Mouse (Mus musculus): ENCODE data around the gene Ifnk. TPM values are rescaled to one million over a fixed set of nuclear protein-coding genes. Genes with fewer than 3 reads are reported as not detected.

Gene Ifnk
- 0.46 and 0.60 TPM in 2 replicates for polyA plus RNA-seq (2016; fragmentation: Nextera tagmentation; extraction: Ambion mirVana)

GRCm38 (mm10) chr4:35151756-35152155 is at the start of gene Ifnk:
Gene Ifnk (plus strand): TSS chr4:35152056.
- Histone ChIP-seq H3K4me3 (no peak within 1 kb of the TSS), H3K36me3 (no peaks in the 10 kb centered on the region), H3K4me2 (replicated peaks) (no peak within 1 kb of the TSS), H3K27me3 (peaks cover 6% of the 10 kb centered on the region), H3K4me1 (peaks cover 19% of the 10 kb centered on the region), H3K27ac (replicated peaks) (no peak within 1 kb of the TSS), H3K9ac (replicated peaks) (no peak within 1 kb of the TSS), H3K9me3 (no peaks in the 10 kb centered on the region)
- WGBS: 85% methylated on average over 4 of the region's 4 CpGs
- no peak for ATAC-seq (ENCODE audit: low FRiP score, low read depth)

DNA sequence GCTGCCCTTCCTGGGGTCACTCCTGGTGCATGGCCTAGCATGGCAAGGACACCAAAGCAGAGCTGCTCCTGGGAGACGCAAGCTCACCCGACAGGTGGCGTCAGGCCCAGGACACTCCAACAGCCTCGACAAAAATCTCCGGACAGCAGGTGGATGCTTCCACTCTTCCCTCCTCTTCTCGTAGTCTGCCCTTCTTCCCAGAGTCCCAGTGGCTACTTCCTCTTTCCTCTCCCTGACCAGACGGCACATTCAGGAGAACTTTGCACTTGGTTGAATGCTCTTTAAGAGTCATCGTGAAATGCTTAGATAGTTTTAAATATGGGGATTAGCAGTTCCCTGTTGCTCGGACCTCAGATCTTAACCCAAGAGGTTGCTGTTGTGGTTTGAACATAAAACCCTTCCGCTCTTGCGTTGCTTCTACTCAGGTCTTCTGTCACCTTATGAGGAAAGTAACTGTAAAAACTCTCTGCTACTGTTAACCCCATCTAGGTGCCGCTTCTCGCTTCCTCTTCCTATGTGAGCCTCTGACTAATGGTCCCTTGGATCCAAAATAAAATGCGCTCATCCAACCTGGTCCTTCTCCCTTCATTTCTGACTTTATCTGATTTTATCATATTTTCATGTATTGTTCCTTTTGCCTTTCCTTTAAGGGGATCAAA is 46.6 kb upstream of the Ifnk start:
- Histone ChIP-seq H3K4me1 (peaks cover 8% of the 10 kb centered on the region), H3K27ac (replicated peaks) (no peak overlapping the region), H3K36me3 (no peaks in the 10 kb centered on the region), H3K9ac (replicated peaks) (no peak overlapping the region), H3K27me3 (peaks cover 5% of the 10 kb centered on the region; the same call in 1 of the 2 replicates), H3K4me2 (replicated peaks) (no peak overlapping the region), H3K4me3 (no peak overlapping the region), H3K9me3 (no peaks in the 10 kb centered on the region)
- 69% methylated on average over 14 of the region's 14 CpGs for WGBS
- ATAC-seq (ENCODE audit: low FRiP score, low read depth): no peak

- H3K36me3 ChIP-seq: peaks cover 9% of the 10 kb centered on the region; the same call in 1 of the 2 replicates
- ATAC-seq (ENCODE audit: low FRiP score, low read depth): no peak
- H3K9ac ChIP-seq (replicated peaks): no peak overlapping the region
- H3K4me3 ChIP-seq: no peak overlapping the region
- H3K4me2 ChIP-seq (replicated peaks): no peak overlapping the region
- peaks cover 21% of the 10 kb centered on the region for H3K4me1 ChIP-seq
- H3K27me3 ChIP-seq: no peaks in the 10 kb centered on the region
- WGBS: 94% methylated on average over 4 of the region's 4 CpGs
- no peak overlapping the region for H3K27ac ChIP-seq (replicated peaks)
- no peaks in the 10 kb centered on the region for H3K9me3 ChIP-seq
These were observed 39.4 kb upstream of the Ifnk start for GRCm38 (mm10) chr4:35112452-35112851.

DNA sequence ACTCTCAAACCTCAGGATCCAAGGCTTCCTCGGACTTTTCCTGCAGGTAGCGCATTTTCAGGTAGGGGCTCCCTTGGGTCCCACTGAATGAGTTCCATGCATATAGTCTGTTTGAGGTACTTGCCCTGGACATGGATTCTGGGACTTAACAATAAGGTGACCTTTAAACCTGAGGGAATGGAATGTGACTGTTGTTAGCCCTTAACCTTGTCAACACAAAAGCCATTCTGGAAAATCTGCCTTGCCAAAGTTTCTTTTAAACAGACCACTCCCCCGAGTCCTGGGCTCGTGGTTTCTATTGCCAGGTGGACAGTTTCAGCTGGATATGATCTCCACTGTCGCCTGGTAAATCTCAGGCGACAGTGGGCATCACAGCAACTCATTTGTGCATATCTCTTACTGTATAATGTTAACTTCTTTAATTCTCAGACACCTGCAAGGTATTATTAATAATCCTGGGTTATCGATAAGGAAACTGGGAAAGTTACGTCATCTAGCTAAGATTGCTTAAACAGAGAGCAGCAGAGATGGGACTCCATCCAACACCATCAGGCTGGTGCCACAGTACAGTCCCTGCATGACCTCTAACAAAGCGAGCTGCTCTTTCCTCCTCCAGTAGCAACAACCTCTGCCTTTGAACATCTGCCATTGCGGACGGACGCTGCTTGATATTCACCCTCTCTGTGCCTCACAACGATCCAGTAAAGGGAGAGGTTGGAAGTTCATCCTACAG is 38.2 kb upstream of the Ifnk start:
- Histone ChIP-seq H3K36me3 (peaks cover 9% of the 10 kb centered on the region; the same call in 1 of the 2 replicates), H3K4me1 (peaks cover 21% of the 10 kb centered on the region), H3K27ac (replicated peaks) (no peak overlapping the region), H3K4me2 (replicated peaks) (no peak overlapping the region), H3K4me3 (no peak overlapping the region), H3K9me3 (no peaks in the 10 kb centered on the region), H3K27me3 (no peaks in the 10 kb centered on the region), H3K9ac (replicated peaks) (no peak overlapping the region)
- no peak for ATAC-seq (ENCODE audit: low FRiP score, low read depth)
- 83% methylated on average over 13 of the region's 13 CpGs for WGBS

DNA sequence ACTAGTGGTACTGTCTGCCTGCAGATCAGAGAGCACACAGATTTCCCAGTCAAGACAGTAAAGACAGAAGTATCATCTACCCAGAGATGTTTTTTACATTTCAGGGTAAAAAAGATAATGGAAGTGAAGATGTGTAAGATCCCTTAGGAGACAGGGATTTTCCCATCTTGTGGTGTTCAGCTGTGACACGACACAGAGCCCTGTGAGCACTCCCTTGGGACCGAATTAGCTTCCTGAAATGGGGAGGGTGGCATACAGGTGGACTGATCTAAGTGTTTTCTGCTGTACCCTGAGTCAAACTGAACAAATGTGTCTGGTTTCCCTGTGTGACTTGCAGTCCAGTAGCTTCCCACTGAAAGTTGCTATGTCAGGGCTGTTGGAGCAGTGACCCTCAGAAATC is 36.9 kb upstream of the Ifnk start:
- Histone ChIP-seq H3K27ac (replicated peaks) (peak overlapping the region; percentile 55; the same call in 1 of the 2 replicates), H3K9ac (replicated peaks) (no peak overlapping the region), H3K36me3 (peaks cover 9% of the 10 kb centered on the region; the same call in 1 of the 2 replicates), H3K4me2 (replicated peaks) (no peak overlapping the region), H3K27me3 (no peaks in the 10 kb centered on the region), H3K9me3 (no peaks in the 10 kb centered on the region), H3K4me1 (peaks cover 21% of the 10 kb centered on the region), H3K4me3 (no peak overlapping the region)
- WGBS: 67% methylated on average over 2 of the region's 2 CpGs
- no peak for ATAC-seq (ENCODE audit: low FRiP score, low read depth)

DNA sequence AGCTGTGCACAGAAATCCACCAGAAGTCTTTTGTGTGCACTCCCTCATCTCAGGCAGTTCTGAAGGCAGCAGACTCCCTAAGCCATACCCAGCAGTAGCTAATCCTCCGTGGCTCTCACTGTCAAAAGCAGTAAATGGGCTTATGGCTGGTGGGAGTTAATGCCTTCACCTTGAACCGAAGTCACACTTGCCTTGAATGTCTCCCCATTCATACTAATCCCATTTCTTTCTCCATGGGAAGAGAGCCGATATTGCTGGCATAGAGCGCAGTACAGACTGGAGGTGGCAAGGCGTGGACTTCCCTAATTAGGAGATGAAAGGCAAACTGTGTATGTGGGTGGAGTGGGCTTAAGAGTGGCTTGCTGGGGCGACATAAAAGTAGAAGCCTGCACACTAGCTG is 35.9 kb upstream of the Ifnk start:
- H3K4me1 ChIP-seq: peaks cover 22% of the 10 kb centered on the region
- no peaks in the 10 kb centered on the region for H3K9me3 ChIP-seq
- WGBS: 14% methylated on average over 6 of the region's 6 CpGs
- no peak overlapping the region for H3K4me2 ChIP-seq (replicated peaks)
- H3K9ac ChIP-seq (replicated peaks): no peak overlapping the region
- peaks cover 5% of the 10 kb centered on the region; the same call in 1 of the 2 replicates for H3K36me3 ChIP-seq
- H3K27me3 ChIP-seq: no peaks in the 10 kb centered on the region
- peak overlapping the region; percentile 55 for H3K27ac ChIP-seq (replicated peaks)
- H3K4me3 ChIP-seq: no peak overlapping the region
- ATAC-seq (ENCODE audit: low FRiP score, low read depth): peak; percentile 92

DNA sequence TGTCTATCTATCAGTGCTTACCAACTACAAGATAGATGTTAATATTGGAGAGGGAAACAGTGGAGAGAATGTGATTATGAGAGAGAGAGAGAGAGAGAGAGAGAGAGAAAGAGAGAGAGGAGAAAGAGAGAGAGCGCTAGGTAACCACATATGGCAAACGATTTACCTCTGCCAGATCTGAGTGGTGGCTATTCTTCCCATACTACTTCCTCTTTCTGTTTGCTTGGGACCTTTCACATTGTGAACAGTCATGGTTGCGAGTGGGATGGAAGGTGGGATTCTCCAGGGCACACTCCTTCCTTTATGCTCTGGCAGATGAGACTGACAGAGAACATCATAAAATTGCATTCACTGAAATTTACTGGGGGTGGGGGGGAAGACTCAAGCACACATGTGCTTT is 34.7 kb upstream of the Ifnk start:
- Histone ChIP-seq H3K9me3 (no peaks in the 10 kb centered on the region), H3K9ac (replicated peaks) (no peak overlapping the region), H3K36me3 (peaks cover 5% of the 10 kb centered on the region; the same call in 1 of the 2 replicates), H3K27me3 (no peaks in the 10 kb centered on the region), H3K27ac (replicated peaks) (no peak overlapping the region), H3K4me1 (peaks cover 33% of the 10 kb centered on the region), H3K4me3 (no peak overlapping the region), H3K4me2 (replicated peaks) (no peak overlapping the region)
- 89% methylated on average over 3 of the region's 3 CpGs for WGBS
- ATAC-seq (ENCODE audit: low FRiP score, low read depth): no peak

DNA sequence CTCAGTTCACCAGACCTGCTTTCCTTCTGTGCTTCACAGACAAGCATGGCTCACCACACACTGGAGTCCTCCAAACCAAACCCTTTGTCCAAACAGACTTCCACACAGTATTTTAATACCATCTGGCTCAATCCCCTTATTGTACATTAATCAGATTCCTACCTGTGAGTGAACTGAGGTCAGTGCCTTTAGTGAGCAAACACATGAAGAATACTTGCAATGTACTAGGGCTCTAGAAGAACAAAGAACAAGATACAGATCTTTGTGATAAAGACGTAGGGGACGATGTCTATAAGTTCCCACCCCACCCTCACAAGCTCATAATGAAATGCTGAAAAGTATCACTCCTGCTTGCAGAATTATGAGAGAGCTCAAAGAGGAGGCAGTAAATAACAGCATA is 33.0 kb upstream of the Ifnk start:
- Histone ChIP-seq H3K4me2 (replicated peaks) (no peak overlapping the region), H3K9ac (replicated peaks) (no peak overlapping the region), H3K36me3 (no peaks in the 10 kb centered on the region), H3K27me3 (no peaks in the 10 kb centered on the region), H3K9me3 (no peaks in the 10 kb centered on the region), H3K4me1 (peaks cover 49% of the 10 kb centered on the region), H3K4me3 (no peak overlapping the region), H3K27ac (replicated peaks) (no peak overlapping the region)
- ATAC-seq (ENCODE audit: low FRiP score, low read depth): no peak
- WGBS: 91% methylated on average over 2 of the region's 2 CpGs

GRCm38 (mm10) chr4:35120159-35120558 is 31.7 kb upstream of the Ifnk start:
- H3K4me2 ChIP-seq (replicated peaks): no peak overlapping the region
- WGBS: 54% methylated on average over 3 of the region's 4 CpGs
- no peaks in the 10 kb centered on the region for H3K27me3 ChIP-seq
- no peak overlapping the region for H3K27ac ChIP-seq (replicated peaks)
- H3K9ac ChIP-seq (replicated peaks): no peak overlapping the region
- H3K4me3 ChIP-seq: no peak overlapping the region
- peaks cover 53% of the 10 kb centered on the region for H3K4me1 ChIP-seq
- no peak for ATAC-seq (ENCODE audit: low FRiP score, low read depth)
- H3K9me3 ChIP-seq: no peaks in the 10 kb centered on the region
- H3K36me3 ChIP-seq: no peaks in the 10 kb centered on the region

- H3K4me1 ChIP-seq: peaks cover 53% of the 10 kb centered on the region
- no peaks in the 10 kb centered on the region for H3K27me3 ChIP-seq
These were observed 31.3 kb upstream of the Ifnk start for GRCm38 (mm10) chr4:35120575-35120974.

GRCm38 (mm10) chr4:35121060-35121459 is 30.8 kb upstream of the Ifnk start:
- H3K4me2 ChIP-seq (replicated peaks): peak overlapping the region; percentile 28
- H3K27ac ChIP-seq (replicated peaks): no peak overlapping the region
- no peaks in the 10 kb centered on the region for H3K36me3 ChIP-seq
- no peak overlapping the region for H3K4me3 ChIP-seq
- no peaks in the 10 kb centered on the region for H3K9me3 ChIP-seq
- H3K27me3 ChIP-seq: no peaks in the 10 kb centered on the region
- 43% methylated on average over 12 of the region's 12 CpGs for WGBS
- peaks cover 53% of the 10 kb centered on the region for H3K4me1 ChIP-seq
- no peak for ATAC-seq (ENCODE audit: low FRiP score, low read depth)
- no peak overlapping the region for H3K9ac ChIP-seq (replicated peaks)

More at GRCm38 (mm10) chr4:35120575-35120974, 31.3 kb upstream of the Ifnk start:
- Histone ChIP-seq H3K4me2 (replicated peaks) (no peak overlapping the region), H3K9me3 (no peaks in the 10 kb centered on the region), H3K4me3 (no peak overlapping the region), H3K9ac (replicated peaks) (no peak overlapping the region), H3K36me3 (no peaks in the 10 kb centered on the region), H3K27ac (replicated peaks) (no peak overlapping the region)
- no peak for ATAC-seq (ENCODE audit: low FRiP score, low read depth)
- 74% methylated on average over 8 of the region's 8 CpGs for WGBS

DNA sequence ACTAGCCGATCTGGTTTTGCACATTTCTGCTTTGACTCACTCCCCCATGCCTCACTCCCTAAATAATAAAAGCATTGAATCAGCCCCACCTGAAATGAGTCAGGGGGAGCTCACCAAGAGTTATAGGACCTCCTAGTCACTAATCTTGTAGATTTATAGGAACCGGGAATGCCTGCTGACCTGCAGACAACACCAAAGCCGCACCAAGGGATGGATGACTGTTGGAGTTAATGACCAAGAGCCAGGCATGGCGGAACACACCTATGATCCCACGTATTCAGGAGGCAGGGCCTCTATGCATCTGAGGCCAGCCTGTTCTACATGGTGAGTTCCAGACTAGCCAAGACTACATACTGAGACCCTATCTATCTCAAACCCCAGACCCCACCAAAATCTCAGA is 28.8 kb upstream of the Ifnk start:
- peak overlapping the region; percentile 20; the same call in 1 of the 2 replicates for H3K4me3 ChIP-seq
- 64% methylated on average over 5 of the region's 5 CpGs for WGBS
- H3K4me1 ChIP-seq: peaks cover 63% of the 10 kb centered on the region
- H3K36me3 ChIP-seq: no peaks in the 10 kb centered on the region
- H3K4me2 ChIP-seq (replicated peaks): peak overlapping the region; percentile 39
- no peak overlapping the region for H3K9ac ChIP-seq (replicated peaks)
- no peak overlapping the region for H3K27ac ChIP-seq (replicated peaks)
- no peaks in the 10 kb centered on the region for H3K27me3 ChIP-seq
- no peaks in the 10 kb centered on the region for H3K9me3 ChIP-seq
- no peak for ATAC-seq (ENCODE audit: low FRiP score, low read depth)
